In genomic region chr12:4840741-4841140, GRCm38 (mm10) we compare ENCODE assay signal across 8 mouse cellular contexts. TPM values are rescaled to one million over a fixed set of nuclear protein-coding genes. Genes with fewer than 3 reads are reported as not detected.
DNase-seq lines count a peak whose midpoint lies in the region; ATAC-seq and TF ChIP-seq lines count a peak whose summit lies in the region.

No protein-coding gene starts in this region.

- peak; percentile 20 for DNase-seq in adrenal gland, adult 2 months
- no peak for DNase-seq in adrenal gland, adult 18-20 months (ENCODE audit: low spot score in 2 of 2)
- DNase-seq in urinary bladder, postnatal 14 days (ENCODE audit: low spot score) = no peak
- no peak for DNase-seq in urinary bladder, postnatal 25 days (ENCODE audit: low spot score)

- H3K4me3 ChIP-seq in E14TG2a.4 (replicated peaks; ENCODE audit: low read length) = peak overlapping the region; percentile 93
- peak overlapping the region; percentile 76 for H3K4me3 ChIP-seq in forebrain, embryonic 12.5 days (replicated peaks)
- peak overlapping the region; percentile 78 for H3K4me3 ChIP-seq in intestine, postnatal 0 days (ENCODE audit: low read depth, low read length)
- H3K4me3 ChIP-seq in midbrain, embryonic 12.5 days = peak overlapping the region; percentile 80

- TF ChIP-seq CTCF in E14TG2a.4 (conservative IDR thresholded peaks at IDR 0.05; ENCODE audit: low read length) = no peak
- TF ChIP-seq CTCF in intestine, postnatal 0 days (IDR thresholded peaks at IDR 0.05; ENCODE audit: low read depth) = no peak

- H3K36me3 ChIP-seq in E14TG2a.4 (ENCODE audit: insufficient read depth, low read length) = peaks cover 10% of the 10 kb centered on the region
- H3K36me3 ChIP-seq in forebrain, embryonic 12.5 days (replicated peaks) = no peaks in the 10 kb centered on the region
- no peaks in the 10 kb centered on the region for H3K36me3 ChIP-seq in intestine, postnatal 0 days (ENCODE audit: control insufficient read depth, insufficient read depth)
- H3K36me3 ChIP-seq in midbrain, embryonic 12.5 days = no peaks in the 10 kb centered on the region

- no peak overlapping the region for H3K27ac ChIP-seq in forebrain, embryonic 12.5 days
- no peak overlapping the region for H3K27ac ChIP-seq in intestine, postnatal 0 days (ENCODE audit: low read depth, low read length)
- no peak overlapping the region for H3K27ac ChIP-seq in midbrain, embryonic 12.5 days (replicated peaks)

- H3K4me1 ChIP-seq in E14TG2a.4 (replicated peaks; ENCODE audit: low read depth, low read length) = peaks cover 44% of the 10 kb centered on the region
- H3K4me1 ChIP-seq in forebrain, embryonic 12.5 days = peaks cover 26% of the 10 kb centered on the region
- no peaks in the 10 kb centered on the region for H3K4me1 ChIP-seq in intestine, postnatal 0 days (replicated peaks; ENCODE audit: control insufficient read depth, insufficient read depth, low read length)
- peaks cover 16% of the 10 kb centered on the region for H3K4me1 ChIP-seq in midbrain, embryonic 12.5 days

- peak overlapping the region; percentile 68 for H3K9ac ChIP-seq in forebrain, embryonic 12.5 days
- peak overlapping the region; percentile 72 for H3K9ac ChIP-seq in intestine, postnatal 0 days (ENCODE audit: low read depth, low read length)
- peak overlapping the region; percentile 69 for H3K9ac ChIP-seq in midbrain, embryonic 12.5 days (replicated peaks)

- 1% methylated on average over 11 of the region's 11 CpGs for WGBS in forebrain, embryonic 12.5 days
- 7% methylated on average over 11 of the region's 11 CpGs for WGBS in intestine, postnatal 0 days
- 1% methylated on average over 11 of the region's 11 CpGs for WGBS in midbrain, embryonic 12.5 days

- peaks cover 42% of the 10 kb centered on the region for H3K27me3 ChIP-seq in E14TG2a.4 (ENCODE audit: insufficient read depth, low read length)
- H3K27me3 ChIP-seq in forebrain, embryonic 12.5 days = peaks cover 32% of the 10 kb centered on the region
- no peaks in the 10 kb centered on the region for H3K27me3 ChIP-seq in intestine, postnatal 0 days (replicated peaks; ENCODE audit: control insufficient read depth, insufficient read depth, low read length)
- H3K27me3 ChIP-seq in midbrain, embryonic 12.5 days = peaks cover 27% of the 10 kb centered on the region

- ATAC-seq in forebrain, embryonic 12.5 days (ENCODE audit: low FRiP score) = no peak
- no peak for ATAC-seq in intestine, postnatal 0 days
- ATAC-seq in midbrain, embryonic 12.5 days (ENCODE audit: low FRiP score, low read depth) = no peak

- no peaks in the 10 kb centered on the region for H3K9me3 ChIP-seq in E14TG2a.4 (ENCODE audit: low read length)
- H3K9me3 ChIP-seq in forebrain, embryonic 12.5 days = no peaks in the 10 kb centered on the region
- H3K9me3 ChIP-seq in intestine, postnatal 0 days (ENCODE audit: control insufficient read depth) = no peaks in the 10 kb centered on the region
- no peaks in the 10 kb centered on the region for H3K9me3 ChIP-seq in midbrain, embryonic 12.5 days

- H3K4me2 ChIP-seq in forebrain, embryonic 12.5 days = peak overlapping the region; percentile 94
- peak overlapping the region; percentile 100 for H3K4me2 ChIP-seq in intestine, postnatal 0 days (replicated peaks; ENCODE audit: low read depth)
- H3K4me2 ChIP-seq in midbrain, embryonic 12.5 days (replicated peaks) = peak overlapping the region; percentile 81

RNA-seq across cellular contexts. Expression of gene Fkbp1b, which starts 0.7 kb away (rescaled TPM):
- total RNA-seq in adrenal gland, adult 2 months (2021) = 1 to 10 TPM; 4.2 to 9.6 TPM
- 5.2 and 8.9 TPM in 2 replicates for polyA plus RNA-seq in adrenal gland, adult 2 months (2012; rRNA removed)
- total RNA-seq in adrenal gland, adult 18-20 months (2021) = 1 to 10 TPM; 4.4 to 7.7 TPM
- 6.6 and 6.9 TPM in 2 replicates for polyA plus RNA-seq in forebrain, embryonic 12.5 days (2016; fragmentation: Nextera tagmentation; extraction: Ambion mirVana)
- polyA plus RNA-seq in intestine, postnatal 0 days (2015; fragmentation: Nextera tagmentation; extraction: Ambion mirVana) = 16.2 and 20.6 TPM in 2 replicates
- 8.4 and 13.7 TPM in 2 replicates for polyA plus RNA-seq in midbrain, embryonic 12.5 days (2016; fragmentation: Nextera tagmentation; extraction: Ambion mirVana)

RNA-seq across cellular contexts. Expression of gene Wdcp, which starts 2.4 kb away (rescaled TPM):
- 1 to 10 TPM; 7.1 to 7.7 TPM for total RNA-seq in adrenal gland, adult 2 months (2021)
- polyA plus RNA-seq in adrenal gland, adult 2 months (2012; rRNA removed) = 3.5 and 3.8 TPM in 2 replicates
- total RNA-seq in adrenal gland, adult 18-20 months (2021) = 1 to 10 TPM; 8.5 to 8.9 TPM
- 19.0 and 20.5 TPM in 2 replicates for polyA plus RNA-seq in forebrain, embryonic 12.5 days (2016; fragmentation: Nextera tagmentation; extraction: Ambion mirVana)
- polyA plus RNA-seq in intestine, postnatal 0 days (2015; fragmentation: Nextera tagmentation; extraction: Ambion mirVana) = 7.3 and 8.7 TPM in 2 replicates
- 17.3 and 19.3 TPM in 2 replicates for polyA plus RNA-seq in midbrain, embryonic 12.5 days (2016; fragmentation: Nextera tagmentation; extraction: Ambion mirVana)

RNA-seq across cellular contexts. Expression of gene Sf3b6, which starts 23.4 kb away (rescaled TPM):
- total RNA-seq in adrenal gland, adult 2 months (2021) = 100 to 1,000 TPM; 117 to 145 TPM
- polyA plus RNA-seq in adrenal gland, adult 2 months (2012; rRNA removed) = 7.1 and 9.4 TPM in 2 replicates
- total RNA-seq in adrenal gland, adult 18-20 months (2021) = 100 to 1,000 TPM in 1 of 2 experiments, 10 to 100 TPM in 1; 94.2 to 110 TPM
- polyA plus RNA-seq in forebrain, embryonic 12.5 days (2016; fragmentation: Nextera tagmentation; extraction: Ambion mirVana) = 372 and 374 TPM in 2 replicates
- 367 and 375 TPM in 2 replicates for polyA plus RNA-seq in intestine, postnatal 0 days (2015; fragmentation: Nextera tagmentation; extraction: Ambion mirVana)
- polyA plus RNA-seq in midbrain, embryonic 12.5 days (2016; fragmentation: Nextera tagmentation; extraction: Ambion mirVana) = 326 and 358 TPM in 2 replicates

RNA-seq across cellular contexts. Expression of gene Mfsd2b, which starts 33.4 kb away (rescaled TPM):
- total RNA-seq in adrenal gland, adult 2 months (2021) = under 1 TPM; 0.55 to 0.61 TPM
- 1.0 and 2.3 TPM in 2 replicates for polyA plus RNA-seq in adrenal gland, adult 2 months (2012; rRNA removed)
- total RNA-seq in adrenal gland, adult 18-20 months (2021) = under 1 TPM; 0.89 to 0.99 TPM
- 2.0 and 2.5 TPM in 2 replicates for polyA plus RNA-seq in forebrain, embryonic 12.5 days (2016; fragmentation: Nextera tagmentation; extraction: Ambion mirVana)
- polyA plus RNA-seq in intestine, postnatal 0 days (2015; fragmentation: Nextera tagmentation; extraction: Ambion mirVana) = 0.55 and 0.61 TPM in 2 replicates
- 2.1 and 2.6 TPM in 2 replicates for polyA plus RNA-seq in midbrain, embryonic 12.5 days (2016; fragmentation: Nextera tagmentation; extraction: Ambion mirVana)

Comparison
In these comparisons a context has a peak if more than half of its experiments do, and no peak if none do; other contexts are left out.
1. RNA of gene Sf3b6, which starts 23.4 kb away (polyA plus RNA-seq): 367 to 375 TPM in intestine, postnatal 0 days, 372 to 374 TPM in forebrain, embryonic 12.5 days and 326 to 358 TPM in midbrain, embryonic 12.5 days; 7.1 to 9.4 TPM in adrenal gland, adult 2 months; every median in the first group is over 10 times any median in the second.
2. Peak in every context shown above with its lines, with median percentiles within 50 percentile points of each other: H3K4me3 ChIP-seq, H3K4me2 ChIP-seq and H3K9ac ChIP-seq.